Mouse (Mus musculus): Measurements from ENCODE around the gene Rnf31. TPM values are rescaled to one million over a fixed set of nuclear protein-coding genes. Genes with fewer than 3 reads are reported as not detected.

Rnf31 gene
- polyA plus RNA-seq, 1 experiment: 11.2 TPM

DNA sequence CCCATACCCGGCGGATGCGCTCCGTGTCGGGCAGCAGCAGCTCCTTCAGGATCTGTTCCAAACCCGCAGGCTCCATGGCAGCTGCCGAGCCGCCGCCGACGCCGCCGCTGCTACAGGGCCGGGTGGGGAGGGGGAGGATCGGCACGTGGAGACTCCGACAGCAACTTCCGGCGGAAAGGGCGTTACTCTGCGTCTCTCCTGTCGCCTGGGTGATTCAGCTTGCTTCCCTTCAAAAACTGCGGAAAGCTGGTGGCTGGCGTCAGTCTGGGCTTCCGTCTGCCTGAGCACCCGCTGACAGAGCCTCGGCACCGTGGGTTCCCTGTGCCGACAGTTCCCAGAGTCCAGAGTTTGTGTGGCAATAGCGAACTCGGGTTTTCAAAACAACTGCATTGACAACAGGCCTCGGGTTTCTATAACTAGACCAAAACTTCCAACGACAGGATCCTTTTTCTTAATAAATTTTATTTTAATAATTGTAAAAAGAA, 44.1 kb downstream of the Rnf31 start, which contains the start of gene Ipo4:
Gene Ipo4 (minus strand): TSS at position 435 of the 485 bp plus-strand sequence.
- H3ac ChIP-seq (ENCODE audit: control insufficient read depth, insufficient read length): peak within 1 kb of the TSS; percentile 30
- H3K36me3 ChIP-seq (ENCODE audit: control insufficient read depth, insufficient read depth): peaks cover 16% of the 10 kb centered on the region
- peak within 1 kb of the TSS; percentile 77 for H3K4me3 ChIP-seq
- no peaks in the 10 kb centered on the region for H3K27me3 ChIP-seq (ENCODE audit: control insufficient read depth, insufficient read depth, insufficient read length)
- peaks cover 9% of the 10 kb centered on the region for H3K79me2 ChIP-seq (ENCODE audit: control insufficient read depth, insufficient read depth)
- TF ChIP-seq MAX (IDR thresholded peaks at IDR 0.05; ENCODE audit: low read depth): peak; percentile 40
- no peak for TF ChIP-seq SRF (IDR thresholded peaks at IDR 0.05; ENCODE audit: control insufficient read depth, insufficient read length, low read depth)
- peak; percentile 62 for TF ChIP-seq USF1 (IDR thresholded peaks at IDR 0.05; ENCODE audit: low read depth)
- TF ChIP-seq TCF3 (IDR thresholded peaks at IDR 0.05; ENCODE audit: insufficient read length, low read depth): no peak
- TF ChIP-seq MYOD1 (IDR thresholded peaks at IDR 0.05; ENCODE audit: control insufficient read depth in 1 of 3, insufficient read length in 2 of 3, low read depth in 2 of 3): peak in 2 of 3 experiments; percentile 35 to 80
- TF ChIP-seq E2F4 (IDR thresholded peaks at IDR 0.05; ENCODE audit: insufficient read depth): no peak
- peak; percentile 12 to 82 (median 75) for TF ChIP-seq MYOG (IDR thresholded peaks at IDR 0.05; ENCODE audit: control insufficient read depth in 1 of 3, insufficient read depth in 1 of 3, insufficient read length in 2 of 3, low read depth in 2 of 3)
- peak; percentile 78 for TF ChIP-seq POLR2A (IDR thresholded peaks at IDR 0.05; ENCODE audit: insufficient read length, low read depth)
- no peak for TF ChIP-seq TCF12 (IDR thresholded peaks at IDR 0.05; ENCODE audit: insufficient read depth, poor library complexity, severe bottlenecking)
- peak; percentile 96 for TF ChIP-seq POLR2AphosphoS2 (IDR thresholded peaks at IDR 0.05; ENCODE audit: insufficient read length, low read depth)
- TF ChIP-seq REST (IDR thresholded peaks at IDR 0.05; ENCODE audit: insufficient read depth, insufficient read length): no peak
- no peak for TF ChIP-seq CEBPB (IDR thresholded peaks at IDR 0.05; ENCODE audit: insufficient read depth, poor library complexity, severe bottlenecking)
- H3K4me2 ChIP-seq (ENCODE audit: low read depth): peak within 1 kb of the TSS; percentile 90

DNA sequence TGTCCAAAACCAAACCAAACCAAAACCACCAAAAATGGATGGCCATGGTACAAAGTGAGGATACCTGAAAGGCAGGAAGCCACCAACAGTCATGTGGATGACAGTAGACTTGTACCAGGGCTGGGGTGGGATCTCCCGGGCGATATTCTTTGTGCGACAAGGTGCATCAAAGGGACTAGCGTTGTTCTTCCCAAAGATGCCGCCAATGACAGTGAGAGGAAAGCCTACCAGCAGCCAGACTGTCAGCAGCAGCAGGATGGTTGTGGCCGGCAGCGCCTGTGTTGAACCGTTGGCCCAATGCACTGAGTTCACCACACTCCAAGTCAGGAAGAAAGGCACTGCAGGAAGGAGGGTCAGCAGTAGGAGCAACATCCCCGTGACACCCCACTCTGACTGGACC, 46.3 kb downstream of the Rnf31 start, which contains the start of gene Gm49378:
Gene Gm49378 (minus strand): TSS at position 101 of the 400 bp plus-strand sequence.
- TF ChIP-seq TCF3 (IDR thresholded peaks at IDR 0.05; ENCODE audit: insufficient read length, low read depth) (no peak), POLR2A (IDR thresholded peaks at IDR 0.05; ENCODE audit: insufficient read length, low read depth) (no peak), TCF12 (IDR thresholded peaks at IDR 0.05; ENCODE audit: insufficient read depth, poor library complexity, severe bottlenecking) (no peak), MYOD1 (IDR thresholded peaks at IDR 0.05; ENCODE audit: control insufficient read depth in 1 of 3, insufficient read length in 2 of 3, low read depth in 2 of 3) (no peak), MAX (IDR thresholded peaks at IDR 0.05; ENCODE audit: low read depth) (no peak), REST (IDR thresholded peaks at IDR 0.05; ENCODE audit: insufficient read depth, insufficient read length) (no peak), MYOG (IDR thresholded peaks at IDR 0.05; ENCODE audit: control insufficient read depth in 1 of 3, insufficient read depth in 1 of 3, insufficient read length in 2 of 3, low read depth in 2 of 3) (no peak), E2F4 (IDR thresholded peaks at IDR 0.05; ENCODE audit: insufficient read depth) (no peak), SRF (IDR thresholded peaks at IDR 0.05; ENCODE audit: control insufficient read depth, insufficient read length, low read depth) (no peak), USF1 (IDR thresholded peaks at IDR 0.05; ENCODE audit: low read depth) (no peak), CEBPB (IDR thresholded peaks at IDR 0.05; ENCODE audit: insufficient read depth, poor library complexity, severe bottlenecking) (no peak), POLR2AphosphoS2 (IDR thresholded peaks at IDR 0.05; ENCODE audit: insufficient read length, low read depth) (no peak)
- H3K4me2 ChIP-seq (ENCODE audit: low read depth): no peak within 1 kb of the TSS
- no peak within 1 kb of the TSS for H3K4me3 ChIP-seq
- H3K27me3 ChIP-seq (ENCODE audit: control insufficient read depth, insufficient read depth, insufficient read length): no peaks in the 10 kb centered on the region
- H3ac ChIP-seq (ENCODE audit: control insufficient read depth, insufficient read length): no peak within 1 kb of the TSS
- H3K36me3 ChIP-seq (ENCODE audit: control insufficient read depth, insufficient read depth): peaks cover 14% of the 10 kb centered on the region
- H3K79me2 ChIP-seq (ENCODE audit: control insufficient read depth, insufficient read depth): peaks cover 27% of the 10 kb centered on the region

DNA sequence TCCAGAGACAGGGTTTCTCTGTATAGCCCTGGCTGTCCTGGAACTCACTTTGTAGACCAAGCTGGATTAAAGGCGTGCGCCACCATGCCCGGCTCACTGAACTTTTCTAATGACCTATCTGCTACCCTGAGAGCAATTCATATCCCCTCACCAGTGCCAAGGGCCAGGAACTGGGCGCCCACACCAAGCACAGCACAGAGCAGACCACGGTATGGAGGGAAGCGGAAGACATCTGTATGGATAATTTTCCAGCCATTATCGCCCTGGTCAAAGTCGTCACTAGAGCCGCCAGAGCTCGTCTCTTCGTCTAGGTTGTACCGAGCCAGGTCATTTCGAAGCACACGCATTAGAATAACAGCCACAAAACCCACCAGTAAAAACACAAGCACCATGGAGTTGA, 49.3 kb downstream of the Rnf31 start:
- no peaks in the 10 kb centered on the region for H3K27me3 ChIP-seq (ENCODE audit: control insufficient read depth, insufficient read depth, insufficient read length)
- no peak overlapping the region for H3K4me3 ChIP-seq
- H3ac ChIP-seq (ENCODE audit: control insufficient read depth, insufficient read length): no peak overlapping the region
- peaks cover 49% of the 10 kb centered on the region for H3K79me2 ChIP-seq (ENCODE audit: control insufficient read depth, insufficient read depth)
- H3K36me3 ChIP-seq (ENCODE audit: control insufficient read depth, insufficient read depth): peaks cover 6% of the 10 kb centered on the region
- H3K4me2 ChIP-seq (ENCODE audit: low read depth): no peak overlapping the region
- TF ChIP-seq POLR2A (IDR thresholded peaks at IDR 0.05; ENCODE audit: insufficient read length, low read depth) (no peak), E2F4 (IDR thresholded peaks at IDR 0.05; ENCODE audit: insufficient read depth) (no peak), MYOG (IDR thresholded peaks at IDR 0.05; ENCODE audit: control insufficient read depth in 1 of 3, insufficient read depth in 1 of 3, insufficient read length in 2 of 3, low read depth in 2 of 3) (no peak), POLR2AphosphoS2 (IDR thresholded peaks at IDR 0.05; ENCODE audit: insufficient read length, low read depth) (no peak), USF1 (IDR thresholded peaks at IDR 0.05; ENCODE audit: low read depth) (no peak), TCF12 (IDR thresholded peaks at IDR 0.05; ENCODE audit: insufficient read depth, poor library complexity, severe bottlenecking) (no peak), MAX (IDR thresholded peaks at IDR 0.05; ENCODE audit: low read depth) (no peak), CEBPB (IDR thresholded peaks at IDR 0.05; ENCODE audit: insufficient read depth, poor library complexity, severe bottlenecking) (no peak), MYOD1 (IDR thresholded peaks at IDR 0.05; ENCODE audit: control insufficient read depth in 1 of 3, insufficient read length in 2 of 3, low read depth in 2 of 3) (no peak), TCF3 (IDR thresholded peaks at IDR 0.05; ENCODE audit: insufficient read length, low read depth) (no peak), REST (IDR thresholded peaks at IDR 0.05; ENCODE audit: insufficient read depth, insufficient read length) (no peak), SRF (IDR thresholded peaks at IDR 0.05; ENCODE audit: control insufficient read depth, insufficient read length, low read depth) (no peak)

DNA sequence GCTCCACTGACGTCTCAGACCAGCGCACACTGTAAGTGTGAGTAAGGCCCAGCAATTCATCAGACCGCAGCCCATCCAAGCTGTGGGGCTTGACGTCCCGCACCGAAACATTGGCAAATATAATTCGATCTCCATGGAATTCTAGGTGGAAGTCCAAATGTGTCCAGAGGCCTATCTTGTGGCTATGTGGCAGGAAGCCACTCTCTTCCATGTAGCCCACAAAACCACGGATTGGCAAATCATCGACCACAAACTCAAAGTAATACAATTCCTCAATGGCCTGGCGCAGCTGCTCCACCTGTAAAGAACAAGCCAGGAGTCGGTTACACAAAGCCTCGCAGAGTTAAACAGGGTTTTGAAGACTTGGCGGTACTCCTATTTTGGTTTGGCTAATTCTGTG, 49.8 kb downstream of the Rnf31 start:
- Histone ChIP-seq H3K36me3 (ENCODE audit: control insufficient read depth, insufficient read depth) (peaks cover 6% of the 10 kb centered on the region), H3ac (ENCODE audit: control insufficient read depth, insufficient read length) (no peak overlapping the region), H3K27me3 (ENCODE audit: control insufficient read depth, insufficient read depth, insufficient read length) (no peaks in the 10 kb centered on the region), H3K4me2 (ENCODE audit: low read depth) (no peak overlapping the region), H3K4me3 (peak overlapping the region; percentile 81), H3K79me2 (ENCODE audit: control insufficient read depth, insufficient read depth) (peaks cover 50% of the 10 kb centered on the region)
- no peak for TF ChIP-seq POLR2AphosphoS2 (IDR thresholded peaks at IDR 0.05; ENCODE audit: insufficient read length, low read depth)
- TF ChIP-seq MAX (IDR thresholded peaks at IDR 0.05; ENCODE audit: low read depth): no peak
- TF ChIP-seq MYOD1 (IDR thresholded peaks at IDR 0.05; ENCODE audit: control insufficient read depth in 1 of 3, insufficient read length in 2 of 3, low read depth in 2 of 3): no peak
- TF ChIP-seq CEBPB (IDR thresholded peaks at IDR 0.05; ENCODE audit: insufficient read depth, poor library complexity, severe bottlenecking): no peak
- TF ChIP-seq SRF (IDR thresholded peaks at IDR 0.05; ENCODE audit: control insufficient read depth, insufficient read length, low read depth): no peak
- TF ChIP-seq USF1 (IDR thresholded peaks at IDR 0.05; ENCODE audit: low read depth): no peak
- TF ChIP-seq REST (IDR thresholded peaks at IDR 0.05; ENCODE audit: insufficient read depth, insufficient read length): no peak
- no peak for TF ChIP-seq TCF3 (IDR thresholded peaks at IDR 0.05; ENCODE audit: insufficient read length, low read depth)
- no peak for TF ChIP-seq TCF12 (IDR thresholded peaks at IDR 0.05; ENCODE audit: insufficient read depth, poor library complexity, severe bottlenecking)
- no peak for TF ChIP-seq E2F4 (IDR thresholded peaks at IDR 0.05; ENCODE audit: insufficient read depth)
- TF ChIP-seq POLR2A (IDR thresholded peaks at IDR 0.05; ENCODE audit: insufficient read length, low read depth): no peak
- TF ChIP-seq MYOG (IDR thresholded peaks at IDR 0.05; ENCODE audit: control insufficient read depth in 1 of 3, insufficient read depth in 1 of 3, insufficient read length in 2 of 3, low read depth in 2 of 3): no peak

Data from myocyte (in vitro differentiated cells).